Mouse (Mus musculus): ENCODE results near the gene Gm6465.
"Not testable (repeated sequence)": the region's sequence is repeated elsewhere in the genome, so short reads cannot be mapped to it uniquely, and the experiment has no call there.

Gene Gm6465

GRCm38 (mm10) chr5:11845239-11845638, at the start of gene Gm6465:
Gene Gm6465 (plus strand): TSS chr5:11845539.
- in situ Hi-C loops (cut with MboI; ENCODE audit: low sequenced_read_pairs): not testable (repeated sequence)

- in situ Hi-C loops (cut with MboI; ENCODE audit: low sequenced_read_pairs): not testable (repeated sequence)
Observed at GRCm38 (mm10) chr5:11845824-11846223, 485 bp downstream of the Gm6465 start.

- in situ Hi-C loops (cut with MboI; ENCODE audit: low sequenced_read_pairs): not testable (repeated sequence)
Observed at GRCm38 (mm10) chr5:11857909-11858308, 12.6 kb downstream of the Gm6465 start.

Measured in CH12F3 (cell line).